Mouse (Mus musculus): ENCODE results near the gene Slco1a6.
"Not testable (repeated sequence)": the region's sequence is repeated elsewhere in the genome, so short reads cannot be mapped to it uniquely, and the experiment has no call there.

The Slco1a6 gene

DNA sequence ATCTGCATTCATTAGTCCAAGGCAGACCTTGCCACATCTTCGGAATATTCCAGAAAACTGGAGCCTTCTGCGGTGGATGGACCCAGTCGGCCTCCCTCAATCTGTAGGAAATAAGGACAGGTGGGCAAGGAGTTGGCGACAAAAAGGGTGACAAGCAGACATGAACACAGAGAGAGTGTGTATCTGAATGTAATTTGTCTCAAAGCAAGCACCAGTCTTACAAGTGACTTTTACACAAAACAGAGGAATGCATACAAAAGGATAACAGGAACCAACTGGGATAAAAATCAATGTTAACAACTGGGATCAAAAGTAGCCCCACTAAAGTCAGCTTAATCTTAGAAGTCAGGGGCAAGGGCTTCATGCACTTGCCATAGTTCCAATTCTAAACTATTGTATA is at the start of gene Slco1a6:
Gene Slco1a6, minus strand, starts transcription at position 101 of the 400 bp plus-strand sequence.
- DNase-seq (ENCODE audit: low spot score in 2 of 2) = no peak

DNA sequence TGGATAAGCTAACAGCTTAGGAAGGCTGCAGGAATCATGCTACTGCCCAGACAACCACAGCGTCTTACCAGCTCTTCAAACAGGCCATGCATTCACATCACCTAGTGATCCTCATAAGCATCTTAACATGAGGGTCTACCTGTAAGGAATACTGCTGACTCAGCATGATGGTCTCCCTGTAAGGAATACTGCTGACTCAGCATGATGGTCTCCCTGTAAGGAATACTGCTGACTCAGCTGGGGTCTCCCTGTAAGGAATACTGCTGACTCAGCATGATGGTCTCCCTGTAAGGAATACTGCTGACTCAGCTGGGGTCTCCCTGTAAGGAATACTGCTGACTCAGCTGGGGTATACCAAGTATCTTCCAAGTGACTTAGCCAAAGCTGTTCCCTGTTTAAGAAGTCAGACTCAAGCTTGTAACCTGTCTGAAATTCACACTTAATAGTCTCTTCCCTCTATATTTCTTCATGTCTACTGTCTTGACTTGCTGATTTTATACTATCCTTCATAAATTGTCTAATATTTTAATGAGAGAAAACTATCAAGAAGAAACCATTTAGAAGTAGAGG is 42.5 kb upstream of the Slco1a6 start:
- DNase-seq (ENCODE audit: low spot score in 2 of 2) = not testable (repeated sequence)

GRCm38 (mm10) chr6:142245065-142245464 is 36.7 kb upstream of the Slco1a6 start:
- DNase-seq (ENCODE audit: low spot score in 2 of 2) = no peak

DNA sequence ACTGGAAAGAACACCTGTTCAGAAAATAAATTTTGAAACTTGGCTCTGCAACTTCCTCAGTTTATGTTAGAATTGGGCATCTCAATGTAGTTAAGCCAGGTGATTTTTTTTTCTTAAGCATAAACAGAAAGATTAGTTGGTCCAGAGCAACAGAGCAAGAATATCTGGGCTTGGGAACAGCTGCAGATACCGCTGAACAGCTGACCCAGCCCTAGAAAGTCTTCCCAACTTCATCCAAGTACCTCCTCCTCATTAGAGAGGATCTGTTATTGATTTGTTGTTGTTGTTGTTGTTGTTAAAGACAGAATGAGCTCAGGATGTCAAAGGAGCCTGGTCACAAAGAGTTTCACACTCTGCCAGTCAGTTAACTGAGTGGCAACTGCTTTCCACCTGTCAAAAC is 31.1 kb upstream of the Slco1a6 start:
- DNase-seq (ENCODE audit: low spot score in 2 of 2) = no peak

GRCm38 (mm10) chr6:142220138-142220537 is 11.8 kb upstream of the Slco1a6 start:
- DNase-seq (ENCODE audit: low spot score in 2 of 2) = no peak

DNA sequence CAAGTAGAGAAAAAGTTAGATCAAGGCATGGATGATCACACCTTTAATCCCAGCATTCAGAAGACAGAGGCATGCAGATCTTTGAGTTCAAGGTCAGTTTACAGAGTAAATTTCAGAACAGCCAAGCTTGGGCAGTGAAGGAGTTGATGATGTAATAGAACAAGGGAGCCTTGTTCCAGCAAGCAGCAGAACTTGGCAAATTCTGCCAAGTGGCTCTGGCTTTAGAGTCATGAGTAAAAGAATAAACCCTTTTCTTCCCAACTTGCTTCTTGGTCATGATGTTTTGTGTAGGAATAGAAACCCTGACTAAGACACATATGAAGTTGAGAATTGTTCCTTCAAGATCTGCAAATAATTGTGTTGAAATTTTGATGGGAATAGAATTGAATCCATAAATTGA is 3.5 kb upstream of the Slco1a6 start:
- no peak for DNase-seq (ENCODE audit: low spot score in 2 of 2)

GRCm38 (mm10) chr6:142209749-142210148 is 1.4 kb upstream of the Slco1a6 start:
- no peak for DNase-seq (ENCODE audit: low spot score in 2 of 2)

GRCm38 (mm10) chr6:142200524-142200923 is 7.8 kb downstream of the Slco1a6 start:
- no peak for DNase-seq (ENCODE audit: low spot score in 2 of 2)

DNA sequence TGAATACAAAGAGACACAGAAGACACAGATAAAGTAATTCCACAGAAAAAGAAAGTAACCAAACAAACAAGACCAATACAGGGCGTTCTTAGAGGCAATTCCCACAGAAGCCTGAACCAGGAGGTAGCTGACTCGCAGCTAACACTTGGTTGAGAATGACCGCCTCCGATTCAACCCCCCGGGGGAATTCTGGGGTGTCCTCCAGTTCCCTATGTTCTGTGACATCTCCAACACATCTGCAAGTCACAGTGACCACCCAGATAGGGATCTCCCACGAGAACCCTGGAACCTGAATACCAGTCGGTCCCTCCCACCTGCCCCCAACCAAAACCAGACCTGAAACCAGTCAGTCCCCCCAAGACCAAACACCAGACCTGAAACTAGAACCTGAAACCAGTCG is 14.1 kb downstream of the Slco1a6 start:
- DNase-seq (ENCODE audit: low spot score in 2 of 2) = no peak

GRCm38 (mm10) chr6:142191962-142192361 is 16.4 kb downstream of the Slco1a6 start:
- DNase-seq (ENCODE audit: low spot score in 2 of 2) = no peak

DNA sequence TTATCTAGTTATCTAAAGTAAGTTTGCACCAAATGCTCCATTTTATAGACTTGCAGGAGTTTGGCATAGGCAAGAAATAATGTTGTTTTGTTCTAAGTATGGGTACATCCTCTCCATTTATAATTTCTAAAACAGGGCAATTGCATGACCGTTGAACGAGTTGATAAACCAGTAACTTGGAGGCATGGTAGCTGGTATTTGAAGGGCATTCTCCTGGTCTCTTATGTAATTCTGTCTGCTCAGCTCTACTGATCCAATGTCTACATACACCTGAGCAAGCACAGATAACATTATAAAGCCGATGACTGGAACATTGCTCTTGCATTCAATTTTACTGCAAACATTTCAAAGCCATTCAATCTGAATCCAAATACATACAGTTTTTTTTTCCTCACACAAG is 20.9 kb downstream of the Slco1a6 start:
- DNase-seq (ENCODE audit: low spot score in 2 of 2) = no peak

GRCm38 (mm10) chr6:142185868-142186415 is 22.4 kb downstream of the Slco1a6 start:
- DNase-seq (ENCODE audit: low spot score in 2 of 2) = no peak

- DNase-seq (ENCODE audit: low spot score in 2 of 2) = no peak
These were observed 44.9 kb downstream of the Slco1a6 start for GRCm38 (mm10) chr6:142163406-142163805.

GRCm38 (mm10) chr6:142161171-142161570 is 47.1 kb downstream of the Slco1a6 start:
- no peak for DNase-seq (ENCODE audit: low spot score in 2 of 2)

DNA sequence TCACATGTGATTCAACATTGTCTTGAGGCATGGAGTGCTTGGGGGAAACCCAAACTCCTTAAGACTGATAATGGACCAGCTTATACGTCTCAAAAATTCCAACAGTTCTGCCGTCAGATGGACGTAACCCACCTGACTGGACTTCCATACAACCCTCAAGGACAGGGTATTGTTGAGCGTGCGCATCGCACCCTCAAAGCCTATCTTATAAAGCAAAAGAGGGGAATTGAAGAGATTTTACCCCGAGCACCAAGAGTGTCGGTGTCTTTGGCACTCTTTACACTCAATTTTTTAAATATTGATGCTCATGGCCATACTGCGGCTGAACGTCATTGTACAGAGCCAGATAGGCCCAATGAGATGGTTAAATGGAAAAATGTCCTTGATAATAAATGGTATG is 54.2 kb downstream of the Slco1a6 start:
- peak in 1 of 2 experiments; percentile 5 for DNase-seq (ENCODE audit: low spot score in 2 of 2)

DNA sequence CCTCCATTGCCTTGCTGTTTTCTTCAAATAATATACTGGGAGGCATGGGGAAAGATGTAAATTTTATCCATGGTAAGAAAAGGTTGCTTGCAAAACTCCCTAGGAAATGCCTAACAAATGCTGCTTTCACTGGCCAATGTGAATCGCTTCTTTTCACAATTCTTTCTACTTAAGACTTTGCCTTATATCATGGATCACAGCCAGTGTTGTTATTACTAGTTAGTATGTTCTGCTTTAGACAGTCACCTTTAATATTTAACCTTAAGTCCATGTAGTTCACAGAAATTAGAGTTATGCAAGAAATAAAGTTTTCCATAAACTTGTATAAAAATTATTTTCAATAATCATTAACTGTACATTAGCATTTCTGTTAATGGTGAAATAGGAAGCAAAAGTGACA is 60.0 kb downstream of the Slco1a6 start:
- DNase-seq (ENCODE audit: low spot score in 2 of 2) = no peak

DNA sequence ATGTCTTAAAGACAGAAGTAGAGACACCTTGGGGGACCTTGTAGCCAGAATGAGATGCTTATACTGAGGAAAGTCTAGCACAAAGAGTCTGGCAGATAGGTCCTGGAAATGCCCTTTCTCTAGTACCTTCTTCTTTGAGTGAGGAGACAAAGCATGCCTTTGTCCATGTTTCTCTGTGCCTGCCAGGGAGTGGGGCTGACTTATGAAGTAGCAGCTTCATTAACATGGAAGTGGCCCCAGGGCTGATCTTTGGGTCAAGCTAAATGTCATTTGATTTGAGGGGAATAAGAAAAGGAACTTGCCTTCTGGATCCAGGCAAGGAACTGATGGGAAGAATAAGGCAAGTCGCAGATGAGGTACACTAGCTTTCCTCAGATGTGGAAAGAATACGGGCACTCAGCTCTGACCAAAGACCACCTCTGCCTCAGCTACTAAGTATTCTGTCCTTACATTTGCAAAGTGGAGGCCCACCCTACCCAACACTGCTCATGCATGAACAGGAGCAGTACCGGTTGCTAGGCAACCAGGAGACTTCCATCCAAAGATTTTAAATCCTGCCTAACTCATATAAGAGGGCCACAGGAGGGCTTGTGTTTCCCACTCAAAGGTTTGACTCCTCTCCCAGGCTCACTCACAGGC is 96.5 kb downstream of the Slco1a6 start:
- DNase-seq (ENCODE audit: low spot score in 2 of 2) = no peak

DNA sequence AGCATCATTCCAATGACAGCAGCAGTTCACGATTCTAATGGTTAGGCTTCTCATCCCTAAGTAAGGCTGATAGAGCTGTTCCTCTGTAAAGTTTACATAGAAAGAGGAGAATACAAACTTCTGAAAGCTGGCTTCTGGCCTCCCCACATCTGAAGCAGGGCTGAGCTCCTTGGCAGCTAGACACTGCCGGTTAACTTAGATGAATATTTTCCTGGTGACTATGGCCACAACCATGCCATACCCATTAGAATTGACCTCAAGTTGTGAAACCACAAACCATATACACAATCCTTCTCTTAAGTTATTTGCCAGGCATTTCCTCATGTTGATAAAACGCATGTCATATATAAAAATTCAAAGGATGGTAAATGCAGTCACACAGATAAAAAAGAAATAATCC is 117.2 kb downstream of the Slco1a6 start:
- DNase-seq (ENCODE audit: low spot score in 2 of 2) = no peak

- not testable (repeated sequence) for DNase-seq (ENCODE audit: low spot score in 2 of 2)
These were observed 150.0 kb downstream of the Slco1a6 start for GRCm38 (mm10) chr6:142058281-142058680.

- no peak for DNase-seq (ENCODE audit: low spot score in 2 of 2)
These were observed 160.6 kb downstream of the Slco1a6 start for GRCm38 (mm10) chr6:142047689-142048088.

GRCm38 (mm10) chr6:142045746-142046145 is 162.6 kb downstream of the Slco1a6 start:
- DNase-seq (ENCODE audit: low spot score in 2 of 2) = no peak

GRCm38 (mm10) chr6:142041896-142042295 is 166.4 kb downstream of the Slco1a6 start:
- DNase-seq (ENCODE audit: low spot score in 2 of 2) = no peak

Data from spleen, postnatal 36 days (tissue).